Mouse (Mus musculus): Measurements from ENCODE around the gene Usp27x. TPM values are rescaled to one million over a fixed set of nuclear protein-coding genes. Genes with fewer than 3 reads are reported as not detected.

The Usp27x gene
- 1.6 and 2.1 TPM in 2 replicates for total RNA-seq (2017)

DNA sequence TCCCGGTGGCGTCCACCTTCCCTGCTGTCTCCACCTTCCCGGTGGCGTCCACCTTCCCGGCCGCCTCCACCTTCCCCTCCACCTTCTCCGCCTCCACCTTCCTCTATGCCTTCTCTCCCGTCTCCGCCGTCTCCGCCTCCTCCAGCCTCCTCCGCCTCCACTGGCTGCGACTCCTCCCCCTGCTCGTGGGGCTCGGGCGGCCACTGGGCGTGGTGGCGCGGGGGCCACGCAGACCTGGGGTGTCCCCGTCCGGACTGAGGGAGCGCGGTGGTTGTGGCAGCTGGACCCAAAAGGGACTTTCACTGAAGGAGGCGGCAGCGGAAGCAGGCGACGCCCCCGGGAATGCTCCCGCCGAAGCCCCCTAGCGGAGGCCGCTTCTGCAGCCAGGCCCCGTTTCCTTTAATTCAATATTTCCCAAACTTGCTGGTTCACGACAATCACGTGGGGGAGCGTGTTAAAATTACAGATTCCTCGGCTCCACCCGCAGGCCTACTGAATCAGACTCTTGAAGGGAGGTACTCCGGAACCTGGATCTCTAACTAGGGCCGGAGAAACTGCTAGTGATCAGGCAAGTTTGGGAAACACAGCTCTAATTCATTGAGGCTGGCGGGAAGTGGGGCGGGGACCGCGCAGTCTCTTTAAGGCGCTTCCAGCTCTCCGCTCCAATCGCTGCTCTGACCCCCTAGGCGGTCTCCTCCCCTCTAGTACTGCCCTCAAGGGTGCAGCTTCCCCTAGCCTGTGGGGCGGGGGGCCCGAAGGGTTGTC lies at the start of gene Usp27x:
TSS of gene Usp27x (minus strand) at position 115 of the 765 bp plus-strand sequence.
- peak; percentile 88 to 96 for ATAC-seq (replicated peaks in 1 of 2; ENCODE audit: insufficient read depth in 1 of 2, low FRiP score in 2 of 2, low TSS enrichment in 1 of 2, low read depth in 1 of 2, poor library complexity in 2 of 2, severe bottlenecking in 2 of 2)

DNA sequence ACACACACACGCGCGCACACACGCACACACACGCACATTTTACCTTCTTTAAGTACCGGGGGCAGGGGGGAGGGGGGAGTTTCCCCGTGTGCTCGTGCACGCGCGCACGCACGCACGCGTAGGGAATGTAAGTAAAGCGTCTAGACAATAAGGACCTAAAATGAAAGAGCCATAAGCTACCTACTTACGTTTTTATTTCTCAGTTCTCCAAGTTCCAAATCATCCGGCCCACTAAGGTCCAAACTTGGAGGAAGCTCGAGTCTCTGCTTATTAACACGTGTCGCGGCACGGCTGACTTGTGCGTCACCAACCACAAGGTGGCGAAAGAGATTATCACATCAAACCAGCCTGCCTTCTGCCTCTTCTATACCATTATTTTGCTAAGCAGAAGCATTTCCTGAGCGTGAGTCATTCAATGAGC lies 47.1 kb upstream of the Usp27x start:
- ATAC-seq (replicated peaks in 1 of 2; ENCODE audit: insufficient read depth in 1 of 2, low FRiP score in 2 of 2, low TSS enrichment in 1 of 2, low read depth in 1 of 2, poor library complexity in 2 of 2, severe bottlenecking in 2 of 2) = peak; percentile 92 to 93

DNA sequence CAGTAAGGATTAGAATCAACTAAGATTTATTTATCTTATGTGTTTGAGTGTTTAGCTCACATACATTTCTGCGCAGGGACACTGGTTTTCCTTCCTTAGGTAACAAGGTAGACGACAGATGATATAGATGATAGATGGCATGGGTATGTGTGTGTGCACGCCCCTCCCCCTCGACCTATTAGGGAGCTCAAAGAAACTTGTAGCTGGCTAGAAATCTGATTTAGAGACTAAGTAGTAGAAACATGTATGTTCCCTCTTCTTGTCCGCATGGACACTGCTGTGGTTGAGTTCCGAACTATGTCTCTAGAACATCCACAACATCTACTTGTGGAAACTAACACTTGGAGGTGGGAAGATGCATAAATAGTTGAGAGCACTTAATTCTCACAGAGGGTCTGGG lies 46.5 kb upstream of the Usp27x start:
- no peak for ATAC-seq (replicated peaks in 1 of 2; ENCODE audit: insufficient read depth in 1 of 2, low FRiP score in 2 of 2, low TSS enrichment in 1 of 2, low read depth in 1 of 2, poor library complexity in 2 of 2, severe bottlenecking in 2 of 2)

DNA sequence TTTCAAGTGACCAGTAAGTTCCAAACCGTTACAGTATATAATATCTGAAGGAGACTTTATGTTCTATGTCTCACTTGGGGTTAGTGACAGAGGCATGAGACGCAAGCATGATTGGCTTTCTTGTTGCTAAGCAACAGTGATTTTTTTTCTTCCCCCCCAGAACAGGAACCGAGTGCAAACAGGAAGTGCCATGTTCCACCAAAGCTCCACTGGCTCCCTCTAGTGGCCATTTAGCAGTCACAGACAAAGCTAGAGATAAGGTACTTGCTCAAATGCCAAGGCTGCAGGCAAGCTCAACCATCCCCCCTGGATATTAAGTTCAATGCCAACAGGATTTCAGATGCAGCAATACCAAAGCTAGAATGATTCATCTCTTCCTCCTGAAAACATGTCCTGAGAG lies 45.4 kb upstream of the Usp27x start:
- ATAC-seq (replicated peaks in 1 of 2; ENCODE audit: insufficient read depth in 1 of 2, low FRiP score in 2 of 2, low TSS enrichment in 1 of 2, low read depth in 1 of 2, poor library complexity in 2 of 2, severe bottlenecking in 2 of 2) = peak; percentile 90 to 93

DNA sequence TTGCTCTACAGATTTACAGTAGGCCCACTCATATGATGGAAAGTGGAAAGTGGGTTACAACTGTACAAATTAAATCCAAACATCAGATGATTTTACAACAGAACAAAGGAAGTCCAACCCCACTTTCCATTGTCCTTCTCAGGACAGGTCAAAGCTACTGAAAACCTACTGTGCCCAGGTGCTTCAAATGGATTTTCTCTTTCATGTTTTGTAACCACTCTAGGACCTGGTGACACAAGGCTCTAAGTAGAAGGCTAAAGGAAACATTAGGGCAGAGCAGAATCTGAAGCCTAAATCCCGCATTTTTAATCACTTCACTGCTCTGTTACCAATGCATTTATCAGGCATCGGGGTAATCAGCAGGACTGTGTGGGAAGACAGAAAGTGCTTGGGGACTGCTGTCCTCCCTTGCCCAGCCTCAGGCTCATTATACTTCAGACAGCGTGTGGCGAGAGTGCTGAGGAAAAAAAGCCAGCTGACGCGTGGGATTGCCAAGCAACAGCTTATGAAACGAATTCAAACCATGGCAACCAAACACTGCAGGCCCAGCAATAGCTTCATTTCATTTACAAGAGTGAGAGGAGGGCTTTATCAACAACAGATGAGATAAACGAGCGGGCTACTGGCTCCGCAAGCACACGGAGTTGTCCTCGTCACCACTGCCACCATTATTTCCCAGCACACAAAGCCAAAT lies 40.7 kb upstream of the Usp27x start:
- ATAC-seq (replicated peaks in 1 of 2; ENCODE audit: insufficient read depth in 1 of 2, low FRiP score in 2 of 2, low TSS enrichment in 1 of 2, low read depth in 1 of 2, poor library complexity in 2 of 2, severe bottlenecking in 2 of 2) = no peak

DNA sequence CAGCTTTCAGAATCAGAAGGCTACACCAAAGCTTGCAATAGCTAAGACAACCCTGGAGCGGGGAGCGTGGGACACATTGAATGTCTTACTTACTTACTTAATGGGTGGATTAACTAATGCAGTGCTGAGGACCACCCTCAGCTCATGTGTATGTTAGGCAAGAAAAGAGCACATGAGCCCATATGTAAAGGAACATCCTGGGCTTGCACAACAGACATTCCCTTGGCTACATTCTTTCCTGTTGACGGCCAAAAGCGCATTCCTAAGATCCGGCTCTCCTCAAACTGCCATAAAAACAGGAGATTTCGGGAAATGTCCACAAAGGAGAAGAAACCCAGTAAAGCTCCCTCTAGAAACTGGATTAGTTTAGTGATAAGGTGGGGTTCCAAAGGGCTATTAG lies 39.7 kb upstream of the Usp27x start:
- no peak for ATAC-seq (replicated peaks in 1 of 2; ENCODE audit: insufficient read depth in 1 of 2, low FRiP score in 2 of 2, low TSS enrichment in 1 of 2, low read depth in 1 of 2, poor library complexity in 2 of 2, severe bottlenecking in 2 of 2)

DNA sequence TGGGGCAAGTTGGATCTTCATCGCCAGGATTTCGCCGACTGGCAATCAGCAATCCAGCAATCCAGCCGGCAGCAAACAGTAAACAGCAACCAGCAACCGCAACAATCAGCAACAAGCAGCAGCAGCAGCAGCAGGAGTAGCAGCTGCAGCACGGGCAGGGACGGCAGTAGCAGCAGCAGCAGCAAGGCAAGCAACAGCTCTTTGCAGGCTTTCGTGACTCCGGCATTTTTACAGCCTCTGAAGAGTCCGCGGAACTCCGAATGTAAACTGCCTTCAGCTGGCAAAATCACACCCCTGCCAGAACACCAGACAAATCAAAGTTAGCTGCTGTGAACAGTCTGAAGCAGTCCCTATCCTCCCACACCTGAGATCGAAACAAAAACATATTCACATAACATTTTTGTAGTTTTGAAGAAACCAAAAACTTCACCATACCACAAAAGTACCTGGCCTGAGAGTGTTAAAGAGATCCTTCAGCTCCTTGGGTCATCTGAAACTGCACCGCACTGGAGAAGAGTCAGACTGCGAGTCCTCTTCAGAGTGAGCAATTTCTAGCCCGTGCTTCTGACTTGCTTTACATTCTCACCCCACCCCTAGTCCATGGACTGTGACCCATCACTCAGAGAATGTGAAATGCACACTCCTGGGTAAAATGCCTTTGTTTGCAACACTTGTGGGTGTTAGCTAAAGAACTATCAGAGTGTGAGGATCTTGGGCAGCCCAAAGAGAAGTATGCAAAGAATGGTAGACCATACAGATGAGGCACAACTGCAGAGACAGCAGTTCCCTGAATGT lies 36.8 kb upstream of the Usp27x start:
- no peak for ATAC-seq (replicated peaks in 1 of 2; ENCODE audit: insufficient read depth in 1 of 2, low FRiP score in 2 of 2, low TSS enrichment in 1 of 2, low read depth in 1 of 2, poor library complexity in 2 of 2, severe bottlenecking in 2 of 2)

DNA sequence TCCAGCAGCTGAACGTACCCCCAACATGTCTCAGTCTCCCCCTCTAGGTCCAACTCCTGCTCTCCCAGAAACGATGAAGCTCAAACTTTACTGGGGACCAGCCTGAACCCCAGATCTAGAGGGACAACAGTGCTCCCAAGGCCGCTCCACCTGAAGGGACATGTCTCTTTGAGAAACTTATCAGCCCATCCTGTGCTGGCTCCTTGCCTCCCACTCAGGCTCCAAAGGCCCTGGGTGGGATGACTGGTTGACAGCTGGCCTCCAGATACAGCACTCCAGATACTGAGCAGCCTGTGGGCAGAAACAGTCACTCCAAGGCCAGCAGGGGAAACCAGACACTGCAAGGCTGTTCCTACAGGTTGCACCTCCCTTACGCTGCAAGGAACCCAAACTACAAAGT lies 956 bp upstream of the Usp27x start:
- no peak for ATAC-seq (replicated peaks in 1 of 2; ENCODE audit: insufficient read depth in 1 of 2, low FRiP score in 2 of 2, low TSS enrichment in 1 of 2, low read depth in 1 of 2, poor library complexity in 2 of 2, severe bottlenecking in 2 of 2)

DNA sequence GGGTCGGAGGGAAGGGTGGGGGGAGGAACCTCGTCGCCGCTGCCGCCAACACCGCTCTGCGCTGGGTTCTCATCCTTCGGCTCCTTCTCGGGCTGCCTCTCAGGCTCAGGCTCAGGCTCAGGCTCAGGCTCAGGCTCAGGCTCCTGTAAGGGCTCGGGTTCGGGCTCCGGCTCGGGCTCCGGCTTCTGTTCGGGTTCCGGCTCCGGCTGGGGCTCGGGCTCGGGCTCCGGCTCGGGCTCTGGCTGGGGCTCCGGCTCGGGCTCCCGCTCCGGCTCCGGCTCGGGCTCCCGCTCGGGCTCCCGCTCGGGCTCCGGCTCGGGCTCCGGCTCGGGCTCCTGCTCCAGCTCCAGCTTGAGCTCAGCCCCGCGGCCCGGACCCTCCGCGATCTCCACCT lies 311 bp downstream of the Usp27x start:
- no peak for ATAC-seq (replicated peaks in 1 of 2; ENCODE audit: insufficient read depth in 1 of 2, low FRiP score in 2 of 2, low TSS enrichment in 1 of 2, low read depth in 1 of 2, poor library complexity in 2 of 2, severe bottlenecking in 2 of 2)

DNA sequence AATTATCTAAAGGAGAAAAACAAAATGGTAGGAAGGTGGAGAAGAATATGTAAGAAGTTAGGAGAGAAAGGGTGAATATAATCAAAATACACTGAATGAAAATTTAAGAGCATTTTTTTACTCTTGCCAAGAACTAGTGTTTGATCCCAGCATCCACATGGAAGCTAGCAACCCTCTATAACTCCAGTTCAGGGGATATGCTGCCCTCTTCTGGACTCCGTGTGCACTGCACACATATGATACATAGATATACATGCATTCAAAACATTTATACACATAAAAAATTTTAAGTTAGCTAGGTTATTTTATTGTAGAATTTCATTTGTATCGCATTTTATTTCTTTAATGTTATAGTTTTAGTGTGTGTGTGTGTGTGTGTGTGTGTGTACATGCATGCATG lies 50.2 kb downstream of the Usp27x start:
- no peak for ATAC-seq (replicated peaks in 1 of 2; ENCODE audit: insufficient read depth in 1 of 2, low FRiP score in 2 of 2, low TSS enrichment in 1 of 2, low read depth in 1 of 2, poor library complexity in 2 of 2, severe bottlenecking in 2 of 2)

DNA sequence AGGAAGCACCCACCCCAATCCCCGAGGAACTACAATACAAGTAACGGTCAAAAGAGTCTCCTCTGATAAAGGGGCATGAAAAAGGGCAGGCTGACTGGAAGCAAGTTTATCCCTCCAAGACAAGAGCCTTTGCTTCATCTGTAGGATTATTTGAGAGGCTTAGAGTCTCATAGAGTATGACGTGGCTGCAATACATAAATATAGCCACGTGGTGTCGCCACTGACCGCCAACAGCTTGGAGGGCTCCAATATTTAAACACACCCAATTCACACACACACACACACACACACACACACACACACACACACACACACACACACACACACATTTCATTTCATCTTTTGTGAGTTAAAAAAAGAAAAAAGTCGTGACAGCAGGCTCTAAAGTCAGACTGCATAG lies 53.3 kb downstream of the Usp27x start:
- no peak for ATAC-seq (replicated peaks in 1 of 2; ENCODE audit: insufficient read depth in 1 of 2, low FRiP score in 2 of 2, low TSS enrichment in 1 of 2, low read depth in 1 of 2, poor library complexity in 2 of 2, severe bottlenecking in 2 of 2)

Other genes starting within 250 kb of the Usp27x start
- gene Clcn5, start 56.5 kb downstream of the Usp27x start, total RNA-seq (2017) = 8.5 and 10.2 TPM in 2 replicates
- 0.25 and 0.69 TPM in 2 replicates for gene Foxp3, start 197.8 kb upstream of the Usp27x start, total RNA-seq (2017)
- 0.99 and 1.9 TPM in 2 replicates for gene Ppp1r3f, start 198.5 kb upstream of the Usp27x start, total RNA-seq (2017)
- gene Ccdc22, start 229.7 kb upstream of the Usp27x start, total RNA-seq (2017) = 23.2 and 32.1 TPM in 2 replicates
- not detected in 2 replicates for gene Cacna1f, start 231.3 kb upstream of the Usp27x start, total RNA-seq (2017)